Mouse (Mus musculus) 3134 (cell line): ENCODE measurements around the gene Zfp629.
"Not testable (repeated sequence)": the region's sequence is repeated elsewhere in the genome, so short reads cannot be mapped to it uniquely, and the experiment has no call there.

Source experiments
- DNase-seq: peaks from one replicate; pipeline ENCODE4 v3.0.0-alpha.2; 2011; ENCODE audit warnings: low spot score; ENCODE audit not compliant: insufficient read length; ENCODE audit errors: extremely low read depth

The Zfp629 gene

DNA sequence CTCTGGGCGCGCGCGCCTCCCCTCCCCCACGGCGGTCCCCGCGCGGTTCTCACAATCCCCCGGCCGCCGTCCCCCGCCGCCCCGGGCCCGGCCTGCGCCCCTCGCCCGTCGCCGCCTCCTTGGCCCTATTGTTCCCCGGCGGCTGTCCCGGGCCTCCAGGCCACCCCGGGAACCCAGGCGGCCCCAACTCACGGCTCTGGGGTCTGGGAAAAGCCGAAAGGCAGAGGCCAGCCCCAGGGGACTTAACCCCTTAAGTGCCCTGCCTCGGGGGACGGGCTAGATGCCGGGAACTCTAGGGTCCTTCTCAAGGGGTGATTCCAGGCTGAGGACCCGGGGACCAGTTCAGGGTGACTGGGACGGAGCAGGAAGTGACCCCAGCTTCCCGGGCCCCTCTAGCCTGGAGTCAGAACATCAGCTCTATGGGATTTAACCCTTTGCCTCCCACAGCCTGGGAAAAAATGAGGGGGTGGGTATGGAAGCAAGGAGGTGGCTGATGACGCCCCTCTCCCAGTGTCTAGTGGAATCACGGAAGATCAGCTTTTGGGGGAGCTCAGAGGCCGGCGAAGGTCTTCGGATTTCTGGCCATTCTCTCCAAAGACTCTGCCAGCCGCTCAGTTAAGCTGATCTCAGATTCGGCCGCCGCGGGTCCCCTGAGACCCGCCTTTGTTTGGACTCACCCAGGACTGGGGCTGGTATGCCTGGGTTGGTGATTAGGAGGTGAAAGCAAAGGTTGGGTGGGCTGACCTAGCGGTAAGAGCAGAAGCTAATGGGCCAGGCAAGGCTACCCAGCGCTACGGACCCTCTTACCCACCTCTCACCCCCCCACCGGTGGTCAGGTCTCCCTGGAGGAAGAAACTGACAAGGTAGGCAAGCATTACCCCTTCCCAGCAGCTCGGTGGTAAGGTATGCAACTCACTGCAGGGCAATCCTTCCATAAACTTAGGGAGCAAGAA lies at the start of gene Zfp629:
Zfp629 (minus strand) TSS at position 907 of the 953 bp plus-strand sequence.
- DNase-seq, result peak; percentile 65

DNA sequence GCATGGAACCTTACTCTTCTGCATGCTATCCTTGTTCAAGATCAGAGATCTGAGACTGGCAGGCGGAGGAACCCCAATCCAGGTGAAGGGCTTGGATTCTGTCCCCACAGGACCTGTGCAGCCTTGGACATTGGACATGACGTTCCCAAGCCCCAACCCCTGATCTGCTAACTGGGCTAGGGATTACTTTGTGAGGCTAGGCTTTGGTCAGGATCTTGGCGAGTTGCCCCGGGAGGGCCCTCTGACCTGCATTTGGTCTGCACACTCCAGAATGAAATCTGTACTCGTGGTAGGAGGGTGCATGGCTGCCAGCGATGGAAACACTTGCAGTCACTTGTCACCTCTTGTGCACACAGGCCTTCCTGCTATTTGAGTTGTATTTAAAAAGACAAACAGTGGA lies 47.3 kb upstream of the Zfp629 start:
- no peak for DNase-seq

GRCm38 (mm10) chr7:127661833-127662232 lies 46.2 kb upstream of the Zfp629 start:
- no peak for DNase-seq

DNA sequence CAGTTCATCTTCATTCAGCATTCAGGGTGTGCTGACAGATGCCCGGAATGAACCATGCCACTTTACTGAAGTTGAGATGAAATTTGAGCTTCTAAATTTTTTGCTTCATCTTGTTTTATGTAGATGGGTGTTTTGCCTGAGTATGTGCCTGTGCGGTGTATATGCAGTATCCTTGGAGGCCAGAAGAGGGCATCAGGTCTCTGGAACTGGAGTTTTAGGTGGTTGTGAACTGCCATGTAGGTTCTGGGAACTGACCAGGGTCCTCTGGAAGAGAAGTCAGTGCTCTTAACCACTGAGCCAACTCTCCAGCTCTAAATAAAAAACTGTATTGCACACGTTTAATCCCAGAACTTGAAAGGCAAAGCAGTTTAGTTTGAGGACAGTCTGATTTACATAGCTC lies 45.3 kb upstream of the Zfp629 start:
- DNase-seq, result no peak

GRCm38 (mm10) chr7:127656946-127657345 lies 41.3 kb upstream of the Zfp629 start:
- peak; percentile 52 for DNase-seq

- DNase-seq, result no peak
Measured at GRCm38 (mm10) chr7:127654318-127654717, 38.7 kb upstream of the Zfp629 start.

GRCm38 (mm10) chr7:127652050-127652449 lies 36.5 kb upstream of the Zfp629 start:
- no peak for DNase-seq

- no peak for DNase-seq
Measured at GRCm38 (mm10) chr7:127651624-127652023, 36.0 kb upstream of the Zfp629 start.

DNA sequence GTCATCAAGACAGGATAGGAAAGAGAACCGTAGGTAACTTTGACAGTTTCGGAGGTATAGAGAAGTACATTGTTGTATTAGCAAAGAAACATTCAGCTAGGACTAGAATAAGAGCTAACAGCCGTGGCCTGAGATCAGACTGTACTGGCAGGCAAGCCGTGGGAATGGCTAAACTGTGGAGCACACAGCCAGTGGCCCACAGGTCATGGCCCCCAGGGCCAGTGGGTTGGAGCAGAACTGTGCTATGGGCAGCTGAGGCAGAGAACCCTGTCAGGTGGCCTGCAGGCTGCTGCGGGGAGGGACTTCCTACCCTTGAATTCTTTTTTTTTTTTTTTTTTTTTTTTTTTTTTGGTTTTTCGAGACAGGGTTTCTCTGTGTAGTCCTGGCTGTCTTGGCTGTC lies 33.6 kb upstream of the Zfp629 start:
- no peak for DNase-seq

GRCm38 (mm10) chr7:127648516-127649201 lies 33.1 kb upstream of the Zfp629 start:
- no peak for DNase-seq

- not testable (repeated sequence) for DNase-seq
Measured at GRCm38 (mm10) chr7:127647576-127647975, 32.0 kb upstream of the Zfp629 start.

DNA sequence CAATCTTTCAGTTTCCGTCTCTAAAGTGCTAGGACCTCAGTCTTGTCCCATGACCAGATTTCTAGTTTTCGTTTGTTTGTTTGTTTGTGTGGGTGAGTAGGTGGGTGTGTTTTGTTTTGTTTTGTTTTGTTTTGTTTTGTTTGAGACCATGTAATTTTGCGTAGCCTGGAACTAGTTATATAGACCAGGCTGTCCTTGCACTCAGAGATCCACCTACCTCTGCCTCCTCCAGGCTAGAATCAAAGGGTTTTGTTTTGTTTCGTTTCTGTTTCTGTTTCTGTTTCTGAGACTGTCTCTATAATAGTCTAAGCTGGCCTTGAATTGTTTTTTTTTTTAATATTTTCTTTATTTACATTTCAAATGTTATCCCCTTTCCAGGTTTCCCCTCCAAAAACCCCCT lies 30.8 kb upstream of the Zfp629 start:
- DNase-seq, result no peak

DNA sequence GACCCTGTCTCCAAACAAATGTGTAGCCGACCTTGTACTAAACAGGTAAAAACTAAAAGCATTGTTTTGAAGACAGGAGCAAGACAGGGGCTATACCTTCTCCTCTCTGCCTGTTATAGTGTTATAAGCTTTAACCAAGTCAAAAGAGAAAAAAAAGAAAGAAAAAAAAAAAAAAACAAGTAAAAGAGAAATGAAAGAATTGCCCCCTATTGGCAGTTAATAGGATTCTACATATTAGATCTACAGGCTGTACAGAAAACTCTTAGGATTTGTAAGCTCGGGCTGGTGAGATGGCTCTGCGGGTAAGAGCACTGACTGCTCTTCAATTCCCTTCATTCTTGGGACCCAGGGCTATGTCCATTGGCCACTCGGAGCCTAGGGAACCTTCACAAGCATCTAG lies 26.7 kb upstream of the Zfp629 start:
- DNase-seq, result no peak

GRCm38 (mm10) chr7:127641260-127641659 lies 25.7 kb upstream of the Zfp629 start:
- DNase-seq, result no peak

DNA sequence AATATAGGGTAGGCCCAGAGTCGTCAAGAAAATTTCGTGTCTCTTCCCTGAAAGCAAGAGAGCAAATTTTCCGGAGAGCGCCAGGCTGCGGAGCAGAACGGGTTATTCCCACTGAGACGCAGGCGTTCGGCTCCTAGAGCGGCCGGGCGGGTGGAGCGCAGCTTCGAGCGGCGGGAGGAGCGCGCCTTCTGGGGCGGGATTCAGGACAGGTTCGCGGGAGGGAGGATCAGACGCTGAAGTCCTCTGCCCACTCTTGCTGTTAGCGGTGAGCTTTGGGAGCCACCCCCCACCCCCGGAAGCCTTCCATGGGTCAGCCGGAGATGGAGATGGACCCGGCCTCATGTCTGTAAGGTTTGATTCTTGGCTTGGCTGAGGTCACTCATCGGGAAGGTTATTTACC lies 21.4 kb upstream of the Zfp629 start:
- DNase-seq, result no peak

GRCm38 (mm10) chr7:127631416-127631815 lies 15.8 kb upstream of the Zfp629 start:
- no peak for DNase-seq

- DNase-seq, result no peak
Measured at GRCm38 (mm10) chr7:127628646-127629045, 13.0 kb upstream of the Zfp629 start.

DNA sequence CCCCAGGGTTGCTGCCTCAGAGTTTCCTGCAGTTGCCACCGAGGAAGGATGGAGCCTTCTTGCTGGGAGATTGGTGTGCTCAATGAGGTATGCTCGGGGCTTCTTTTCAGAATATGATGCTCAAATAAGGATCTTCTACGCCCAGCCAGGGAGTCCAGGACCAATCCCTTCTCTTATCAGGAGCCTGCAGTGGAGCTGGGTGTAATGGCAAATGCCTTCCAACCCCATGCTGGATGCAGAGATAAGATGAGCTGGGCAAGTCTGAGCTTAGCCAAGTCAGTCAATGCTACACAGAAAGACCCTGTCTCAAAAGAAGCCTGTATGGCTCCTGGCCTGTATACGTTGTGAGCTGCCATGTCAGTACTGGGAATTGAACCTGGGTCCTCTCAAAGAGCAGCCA lies 10.9 kb upstream of the Zfp629 start:
- DNase-seq, result no peak

DNA sequence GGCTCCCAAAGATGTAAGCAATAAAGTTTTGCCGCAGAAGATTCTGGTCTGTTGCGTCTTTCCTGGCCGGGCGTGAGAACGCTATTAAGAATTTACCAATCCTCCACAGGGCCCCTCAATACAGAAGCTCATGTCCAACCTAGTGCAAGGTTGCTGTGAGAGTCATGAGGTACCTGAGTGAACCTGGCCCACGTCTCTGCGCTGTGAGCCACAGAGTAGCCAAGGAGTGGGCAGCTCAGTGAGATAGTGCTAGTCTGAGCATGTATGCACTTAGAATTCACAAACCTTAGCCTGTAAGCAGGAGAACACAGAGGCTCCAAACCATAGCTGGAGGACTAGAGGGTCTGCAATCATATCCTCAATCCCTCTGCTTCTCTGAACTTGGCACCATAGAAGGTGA lies 10.4 kb upstream of the Zfp629 start:
- DNase-seq, result no peak

- DNase-seq, result not testable (repeated sequence)
Measured at GRCm38 (mm10) chr7:127618402-127618801, 2.8 kb upstream of the Zfp629 start.

- no peak for DNase-seq
Measured at GRCm38 (mm10) chr7:127617962-127618361, 2.4 kb upstream of the Zfp629 start.

DNA sequence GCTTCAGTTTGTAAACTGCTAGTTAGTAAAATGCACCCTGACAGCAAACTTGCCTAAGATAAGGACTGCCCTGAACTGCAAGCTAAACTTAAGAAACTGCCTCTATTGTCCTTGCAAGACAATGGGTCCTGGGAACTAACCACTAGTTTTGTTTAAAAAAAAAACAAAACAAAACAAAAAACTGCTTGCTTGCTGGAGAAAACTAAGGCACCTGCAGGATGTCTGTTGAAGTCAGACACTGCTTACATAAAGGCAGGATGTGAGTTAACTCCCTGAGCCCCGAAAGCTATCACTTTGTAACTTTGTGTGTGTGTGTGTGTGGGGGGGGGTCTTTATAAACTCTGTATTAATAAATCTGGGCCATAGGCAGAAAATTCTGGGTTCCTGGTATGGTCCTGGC lies 1.3 kb upstream of the Zfp629 start:
- no peak for DNase-seq
